8 mouse cellular contexts compared by ENCODE assay signal in the genomic region with DNA sequence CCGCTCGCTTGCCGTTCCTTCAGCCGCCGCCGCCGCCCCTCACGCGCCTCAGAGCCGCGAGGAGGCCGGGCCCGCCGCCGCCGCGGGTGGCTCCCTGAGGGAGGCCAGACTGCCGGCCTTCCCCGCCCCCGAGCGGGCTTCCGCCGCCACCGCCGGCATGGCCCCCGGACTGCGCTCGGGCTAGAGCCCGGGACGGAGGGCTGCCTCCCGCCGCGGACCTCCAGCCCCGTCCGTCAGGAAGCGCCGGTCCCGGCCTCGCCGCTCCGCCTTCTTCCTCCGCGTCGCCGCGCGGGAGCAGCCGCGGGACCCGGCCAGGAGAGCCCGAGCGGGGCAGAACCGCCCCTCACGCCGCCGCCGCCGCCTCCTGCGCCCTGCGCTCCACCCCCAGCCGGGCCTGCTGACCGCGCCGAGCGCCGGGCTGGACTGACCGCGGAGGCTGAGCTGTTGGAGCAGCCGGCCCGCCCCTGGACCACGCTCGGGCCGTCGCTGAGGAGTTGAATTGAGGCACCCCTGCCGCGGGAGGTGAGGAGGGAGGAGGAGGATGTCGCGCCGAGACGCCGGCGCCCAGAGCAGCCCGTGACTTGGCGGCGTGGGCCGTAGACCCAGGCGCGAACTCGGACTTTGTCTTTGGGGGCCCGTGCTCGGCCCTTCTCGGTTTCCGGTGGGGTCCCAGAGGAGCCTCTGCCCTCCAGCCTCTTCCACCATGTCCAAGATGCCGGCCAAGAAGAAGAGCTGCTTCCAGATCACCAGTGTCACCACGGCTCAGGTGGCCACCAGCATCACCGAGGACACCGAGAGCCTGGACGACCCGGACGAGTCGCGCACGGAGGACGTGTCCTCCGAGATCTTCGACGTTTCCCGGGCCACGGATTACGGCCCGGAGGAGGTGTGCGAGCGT. TPM values are rescaled to one million over a fixed set of nuclear protein-coding genes. Genes with fewer than 3 reads are reported as not detected.
A peak's percentile ranks its signal among the peaks of the same experiment; 100 is the strongest.
DNase-seq lines count a peak whose midpoint lies in the region; ATAC-seq lines count a peak whose summit lies in the region.

No protein-coding gene starts in this region.

- no peaks in the 10 kb centered on the region for H3K27me3 ChIP-seq in intestine, embryonic 16.5 days (replicated peaks; ENCODE audit: control insufficient read depth, insufficient read depth, low read length)
- H3K27me3 ChIP-seq in midbrain, embryonic 10.5 days (ENCODE audit: low read depth, poor library complexity, severe bottlenecking), result no peaks in the 10 kb centered on the region

- peak; percentile 75 for ATAC-seq in intestine, embryonic 16.5 days

- H3K9ac ChIP-seq in intestine, embryonic 16.5 days (ENCODE audit: low read depth, low read length), result peak overlapping the region; percentile 99

- peak overlapping the region; percentile 100 for H3K27ac ChIP-seq in intestine, embryonic 16.5 days (ENCODE audit: low read length)
- H3K27ac ChIP-seq in midbrain, embryonic 10.5 days (replicated peaks), result peak overlapping the region; percentile 93

- WGBS in intestine, embryonic 16.5 days, result 0% methylated on average over 111 of the region's 113 CpGs
- under 1% methylated on average over 112 of the region's 113 CpGs for WGBS in midbrain, embryonic 10.5 days

- peak overlapping the region; percentile 75 for H3K4me2 ChIP-seq in intestine, embryonic 16.5 days (ENCODE audit: low read depth, low read length)

- no peaks in the 10 kb centered on the region for H3K36me3 ChIP-seq in intestine, embryonic 16.5 days (ENCODE audit: control insufficient read depth, insufficient read depth, low read length)
- peaks cover 5% of the 10 kb centered on the region; the same call in 1 of the 2 replicates for H3K36me3 ChIP-seq in midbrain, embryonic 10.5 days

- intact Hi-C loops in left cerebral cortex, postnatal 4 days (cut with DNase I), result loop anchor here (5.0 kb wide), 2 partner anchors 248 to 573 kb away; no protein-coding TSS in a partner anchor

- H3K9me3 ChIP-seq in intestine, embryonic 16.5 days (ENCODE audit: control insufficient read depth, low read length), result no peaks in the 10 kb centered on the region
- no peaks in the 10 kb centered on the region for H3K9me3 ChIP-seq in midbrain, embryonic 10.5 days (replicated peaks)

- peak overlapping the region; percentile 99 for H3K4me3 ChIP-seq in intestine, embryonic 16.5 days (ENCODE audit: low read length)
- H3K4me3 ChIP-seq in midbrain, embryonic 10.5 days, result peak overlapping the region; percentile 72

- peak; percentile 88 for DNase-seq in adrenal gland, postnatal 10 days
- peak; percentile 69 for DNase-seq in embryo, embryonic 9.5 days (ENCODE audit: extremely low spot score)
- DNase-seq in gastrocnemius, postnatal 4 days (ENCODE audit: low spot score in 2 of 2), result peak; percentile 74 to 85
- DNase-seq in left cerebral cortex, postnatal 4 days, result peak; percentile 55
- peak; percentile 62 for DNase-seq in midbrain, embryonic 10.5 days (ENCODE audit: low spot score)
- DNase-seq in right cerebral cortex, postnatal 25 days, result peak; percentile 79
- peak; percentile 80 to 85 for DNase-seq in urinary bladder, postnatal 36 days (ENCODE audit: low spot score in 2 of 2)

- H3K4me1 ChIP-seq in intestine, embryonic 16.5 days (ENCODE audit: control insufficient read depth, insufficient read depth, low read length), result no peaks in the 10 kb centered on the region
- peaks cover 36% of the 10 kb centered on the region for H3K4me1 ChIP-seq in midbrain, embryonic 10.5 days

RNA-seq across cellular contexts. Expression of gene Tsc22d2, which starts 0.7 kb away (rescaled TPM):
- 10 to 100 TPM; 31.2 to 33.4 TPM for total RNA-seq in adrenal gland, postnatal 10 days (2021)
- 10 to 100 TPM; 31.5 to 34.7 TPM for total RNA-seq in gastrocnemius, postnatal 4 days (2021)
- 5.0 and 6.1 TPM in 2 replicates for polyA plus RNA-seq in intestine, embryonic 16.5 days (2015; fragmentation: Nextera tagmentation; extraction: Ambion mirVana)
- 10 to 100 TPM; 39.1 to 42.2 TPM for total RNA-seq in left cerebral cortex, postnatal 4 days (2021)
- 7.0 and 7.4 TPM in 2 replicates for polyA plus RNA-seq in midbrain, embryonic 10.5 days (2016; fragmentation: Nextera tagmentation; extraction: Ambion mirVana)

Comparison
In these comparisons a context has a peak if more than half of its experiments do, and no peak if none do; other contexts are left out.
1. Peak in every context shown above with its lines: DNase-seq, ATAC-seq, H3K4me3 ChIP-seq and H3K27ac ChIP-seq.